Mouse (Mus musculus) common myeloid progenitor, adult 5-6 weeks (primary cell): ENCODE results near the gene Perm1. TPM values are rescaled to one million over a fixed set of nuclear protein-coding genes. Genes with fewer than 3 reads are reported as not detected.

Experiments
- ATAC-seq: replicated peaks from 2 replicates; pipeline ENCODE4 v1.8.0; 2016; ENCODE audit warnings: low read depth, mild to moderate bottlenecking, moderate TSS enrichment, inconsistent platforms; ENCODE audit not compliant: poor library complexity, severe bottlenecking
- total RNA-seq: library from RNA; stranded (forward); fragments of 200-1000, 187-1606 nt; gene quantifications from 2 replicates; pipeline ENCODE4 v1.2.3, GENCODE M21; 2017

The Perm1 gene
- 0.09 TPM in 1 of 2 replicates, not detected in the other for total RNA-seq

DNA sequence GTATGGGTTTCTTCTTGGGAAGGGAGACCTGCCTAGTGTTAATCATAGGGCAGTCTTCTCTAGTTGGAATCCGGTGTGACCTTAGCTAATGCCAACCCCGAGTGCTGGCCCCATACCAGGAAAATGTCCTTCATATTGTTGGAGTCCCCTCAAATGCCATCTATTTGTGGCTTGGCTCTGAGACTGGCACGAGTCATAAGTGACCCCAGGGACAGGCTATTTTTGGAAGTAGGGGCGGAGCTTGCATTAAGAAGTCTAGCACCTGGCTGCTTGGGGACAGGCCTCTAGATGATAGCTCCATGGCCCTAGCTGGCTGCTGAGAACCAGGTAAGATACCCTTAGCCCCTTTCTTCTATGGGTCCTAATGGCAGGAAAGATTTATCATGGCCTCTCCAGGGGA lies at the start of gene Perm1:
TSS of gene Perm1 (plus strand) at position 220 of the 400 bp plus-strand sequence.
- ATAC-seq = no peak

DNA sequence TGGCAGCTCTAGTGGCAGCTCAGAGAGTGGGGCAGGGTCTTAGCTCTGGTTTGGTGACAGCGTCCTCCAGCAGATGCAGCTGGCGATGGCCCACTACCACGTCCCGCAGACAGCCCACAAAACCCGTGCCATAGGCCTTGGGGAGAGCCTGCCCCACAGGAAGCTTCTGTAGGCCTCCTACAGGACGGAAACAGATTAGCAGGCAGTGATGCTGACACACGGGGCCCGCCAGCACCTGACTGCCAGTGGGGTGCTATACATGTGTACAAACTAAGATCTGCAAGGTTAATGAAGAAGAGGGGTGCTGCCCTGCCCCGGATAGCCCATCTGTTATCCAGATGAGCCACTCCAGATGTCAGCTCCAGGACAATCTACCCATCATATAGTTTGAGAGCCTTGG lies 49.2 kb upstream of the Perm1 start:
- ATAC-seq = peak; percentile 87; the same call in 1 of the 2 replicates

DNA sequence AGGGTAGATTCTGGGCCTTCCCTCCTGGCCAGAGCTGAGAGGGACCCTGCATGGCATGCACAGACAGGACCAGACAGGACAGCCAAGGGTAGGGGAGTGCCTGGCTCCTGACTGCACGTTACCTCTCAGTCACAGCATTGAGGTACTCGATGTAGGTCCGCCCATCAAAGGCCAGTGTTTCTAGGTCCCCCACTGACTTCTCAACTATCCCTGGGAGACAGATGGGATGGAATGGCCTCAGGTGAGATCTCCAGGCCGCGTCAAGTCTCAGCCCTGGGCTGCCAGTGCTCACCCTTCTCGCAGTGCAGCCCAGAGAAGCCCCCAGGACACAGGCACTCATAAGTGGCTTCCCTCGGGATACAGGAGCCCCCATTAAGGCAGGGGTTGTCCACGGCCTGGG lies 47.1 kb upstream of the Perm1 start:
- ATAC-seq = no peak

DNA sequence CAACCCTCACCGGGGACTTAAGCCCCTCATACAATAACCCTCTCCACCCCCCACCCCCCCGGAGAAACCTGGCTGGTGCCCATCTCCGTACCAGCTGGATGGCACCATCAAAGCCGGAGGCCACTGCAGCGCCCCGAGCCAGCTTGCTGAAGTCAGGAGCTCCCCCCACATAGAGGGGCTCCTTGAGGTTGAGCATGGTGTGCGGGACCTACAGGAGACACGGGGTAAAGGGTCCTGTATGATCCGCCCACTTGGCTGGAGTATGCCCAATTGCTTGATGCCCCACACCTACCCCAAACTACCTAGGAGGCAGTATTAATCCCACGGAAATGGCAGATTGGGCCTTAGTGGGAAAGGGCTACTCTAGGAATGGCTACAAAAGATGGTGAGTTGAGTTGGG lies 46.5 kb upstream of the Perm1 start:
- no peak for ATAC-seq

DNA sequence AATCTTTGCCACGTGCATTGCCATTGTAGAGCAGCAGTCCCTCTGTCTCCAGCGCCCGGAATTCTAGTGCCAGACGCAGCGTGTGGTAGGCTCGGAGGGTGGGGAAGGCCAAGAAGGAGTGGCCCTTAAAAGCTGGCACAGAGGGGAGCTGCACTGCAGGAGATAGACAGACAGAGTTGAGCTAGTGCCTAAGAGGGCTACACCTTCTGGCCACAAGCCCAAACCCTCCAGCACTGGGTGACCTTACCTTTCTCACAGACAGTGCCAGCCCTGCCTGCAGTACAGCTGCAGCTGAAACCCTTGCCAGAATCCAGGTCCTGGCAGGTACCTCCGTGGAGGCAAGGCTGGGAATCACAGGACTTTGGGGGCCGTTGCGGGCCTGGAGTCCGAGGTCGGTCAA lies 43.8 kb upstream of the Perm1 start:
- ATAC-seq = no peak

DNA sequence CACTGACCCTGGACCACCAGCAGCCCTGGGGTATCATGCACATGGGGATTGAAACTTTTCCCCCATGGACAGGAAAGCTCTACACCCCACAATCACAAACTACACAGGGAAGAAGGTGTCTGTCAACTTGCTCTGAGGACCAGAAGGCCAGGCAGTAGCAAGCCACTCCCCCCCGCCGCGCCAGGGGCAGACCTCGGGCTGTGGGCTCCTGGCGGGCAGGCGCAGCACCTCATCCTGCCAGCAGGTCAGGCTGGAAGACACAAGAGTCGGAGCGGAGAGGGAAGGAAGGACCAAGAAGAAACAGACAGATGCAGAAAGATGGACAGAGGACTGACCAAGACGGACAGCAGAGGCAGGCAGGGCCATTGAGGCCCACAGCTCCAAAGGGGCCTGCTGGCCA lies 38.0 kb upstream of the Perm1 start:
- ATAC-seq = no peak

DNA sequence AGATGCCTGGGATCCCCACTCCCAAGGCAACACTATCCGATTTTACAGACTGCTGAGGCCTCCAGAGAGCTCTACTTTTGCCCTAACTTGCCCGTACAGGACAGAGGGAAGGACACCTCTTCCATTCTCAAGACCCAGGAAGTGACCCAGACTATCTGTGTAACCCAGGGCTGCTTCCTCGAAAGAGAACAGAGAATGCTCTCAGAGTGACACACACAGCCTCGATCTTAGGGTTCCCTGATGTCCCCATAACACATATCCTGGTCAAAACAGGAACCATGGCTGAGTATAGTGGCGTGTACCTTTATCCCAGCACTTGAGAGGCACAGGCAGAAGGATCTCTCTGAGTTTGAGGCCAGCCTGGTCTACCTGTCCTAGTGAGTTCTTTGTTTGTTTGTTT lies 31.9 kb upstream of the Perm1 start:
- no peak for ATAC-seq

DNA sequence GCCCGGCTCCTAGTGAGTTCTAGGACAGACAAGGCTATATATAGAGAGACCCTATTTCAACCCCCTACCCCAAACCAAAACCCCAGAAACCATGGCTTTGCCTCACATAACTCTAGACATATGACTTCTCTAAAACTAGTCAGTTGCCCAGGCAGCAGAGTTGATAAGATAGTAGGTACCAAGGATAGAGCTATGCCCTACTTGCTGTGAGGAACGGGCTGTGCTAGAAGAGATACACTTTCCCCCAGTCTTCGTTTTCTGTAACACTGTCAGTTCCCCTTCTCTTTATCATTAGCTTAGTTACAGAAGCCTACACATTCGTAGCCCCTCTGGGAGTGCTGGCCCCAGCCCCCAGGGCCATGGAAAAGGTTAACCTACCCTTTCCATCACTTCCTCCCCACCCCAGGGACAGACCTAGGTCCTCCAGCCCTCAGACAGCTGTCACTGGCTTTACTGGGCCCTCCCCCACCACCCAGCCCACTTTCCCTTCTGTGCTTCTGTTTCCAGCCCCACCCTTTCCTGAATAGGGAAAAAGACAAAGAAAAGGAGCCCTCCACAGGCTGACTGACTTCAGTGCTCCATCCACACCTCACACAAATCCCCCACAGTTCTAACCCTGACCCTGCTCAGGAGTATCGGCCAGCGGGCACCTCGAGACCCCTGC lies 31.2 kb upstream of the Perm1 start:
- ATAC-seq = no peak; the same call in 1 of the 2 replicates

DNA sequence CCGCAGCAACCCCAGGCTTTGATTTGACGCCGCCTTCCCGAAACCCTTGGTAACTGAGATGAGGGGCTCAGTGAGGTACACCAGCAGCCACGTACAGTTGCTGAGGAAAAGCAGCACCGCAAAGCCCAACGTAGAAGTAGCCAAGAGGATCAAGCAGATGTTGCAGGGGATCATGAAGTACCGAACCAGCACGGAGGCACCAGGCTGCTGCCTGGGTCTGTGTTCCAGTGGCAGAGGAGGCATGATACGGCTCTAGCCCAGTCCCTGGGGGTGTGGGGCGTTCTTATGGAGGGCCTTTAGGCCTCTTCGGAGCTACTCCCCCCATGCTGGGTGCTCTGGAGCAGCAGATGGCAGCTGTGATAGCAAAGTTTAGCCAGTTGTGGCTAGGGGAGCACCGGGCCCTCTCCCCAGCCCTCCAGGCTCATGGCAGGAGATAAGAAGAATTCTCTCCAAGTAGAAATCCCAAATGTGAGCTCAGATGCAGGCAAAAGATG lies 30.2 kb upstream of the Perm1 start:
- ATAC-seq = peak; percentile 46

DNA sequence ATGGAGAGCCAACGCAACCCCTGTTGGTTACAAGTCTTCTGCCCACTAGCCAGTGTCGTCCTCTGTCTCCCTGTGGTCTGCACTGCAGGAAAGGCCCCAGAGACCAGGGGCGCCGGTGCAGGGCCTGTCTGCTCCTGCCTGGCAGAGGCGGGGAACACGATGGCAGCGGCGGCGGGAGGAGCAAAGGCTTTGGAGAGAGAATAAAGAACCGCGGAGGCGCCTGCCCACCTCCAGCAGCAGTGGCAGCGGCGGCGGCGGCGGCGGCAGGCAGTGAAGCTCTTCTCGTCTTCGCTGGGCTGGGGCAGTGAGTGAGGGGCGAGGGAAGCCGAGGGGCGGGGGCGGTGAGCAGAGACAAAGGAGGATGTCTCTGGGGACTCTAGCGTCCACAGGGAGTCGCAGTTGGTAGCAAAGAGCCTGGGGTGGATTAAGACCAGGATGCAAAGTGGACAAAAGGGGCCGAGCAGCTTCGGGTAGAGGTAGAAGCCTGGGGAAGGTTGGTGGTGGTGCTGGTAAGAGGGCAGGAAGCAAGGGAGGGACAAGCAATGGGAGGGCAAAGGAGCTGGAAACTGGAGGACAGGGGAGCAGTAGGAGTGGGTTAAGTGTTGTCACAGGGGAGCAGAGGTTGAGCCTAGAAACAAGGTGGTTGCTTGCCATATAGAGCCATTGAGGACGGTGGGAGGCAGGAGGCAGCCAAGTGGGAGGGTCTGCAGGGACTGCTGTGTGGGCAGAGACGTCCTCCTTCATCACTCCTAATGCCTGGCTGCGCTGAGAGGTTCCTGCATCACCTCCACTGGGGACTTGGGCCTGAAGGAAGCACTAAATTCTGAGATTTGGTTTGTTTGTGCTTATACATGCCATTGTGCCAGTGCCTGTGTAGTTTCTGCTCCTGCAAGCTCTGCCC lies 29.5 kb upstream of the Perm1 start:
- peak; percentile 63 for ATAC-seq

DNA sequence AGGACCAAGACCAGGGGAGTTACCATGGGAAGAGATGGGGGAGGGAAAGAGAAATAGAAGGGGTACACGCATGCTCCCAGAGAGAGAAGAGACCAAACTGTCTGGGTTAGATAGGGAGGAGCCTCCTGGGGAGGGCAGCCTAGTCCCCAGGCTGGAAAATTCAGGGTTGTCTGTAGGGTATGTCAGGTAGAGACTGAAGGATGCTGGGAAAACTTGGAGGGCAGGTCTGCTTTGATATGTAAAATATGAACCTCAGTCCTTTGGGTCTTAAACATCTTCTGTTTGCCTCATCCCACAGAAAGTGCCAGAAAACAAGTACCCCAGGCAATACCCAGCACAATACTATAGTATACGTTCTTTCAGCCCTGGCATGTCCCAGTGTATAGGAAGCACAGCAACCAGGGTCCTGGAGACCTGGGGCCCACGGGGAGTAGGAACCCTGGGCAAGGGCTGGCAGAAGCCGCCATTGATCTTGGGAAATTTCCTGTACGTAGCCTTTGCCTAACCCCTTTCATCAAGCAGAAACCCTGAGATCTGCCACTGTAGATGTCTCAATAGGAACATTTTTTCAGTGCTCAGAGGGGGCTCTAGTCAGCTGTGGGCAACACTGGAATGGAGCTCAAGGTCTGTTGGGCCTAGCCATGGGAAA lies 27.4 kb upstream of the Perm1 start:
- ATAC-seq = no peak

DNA sequence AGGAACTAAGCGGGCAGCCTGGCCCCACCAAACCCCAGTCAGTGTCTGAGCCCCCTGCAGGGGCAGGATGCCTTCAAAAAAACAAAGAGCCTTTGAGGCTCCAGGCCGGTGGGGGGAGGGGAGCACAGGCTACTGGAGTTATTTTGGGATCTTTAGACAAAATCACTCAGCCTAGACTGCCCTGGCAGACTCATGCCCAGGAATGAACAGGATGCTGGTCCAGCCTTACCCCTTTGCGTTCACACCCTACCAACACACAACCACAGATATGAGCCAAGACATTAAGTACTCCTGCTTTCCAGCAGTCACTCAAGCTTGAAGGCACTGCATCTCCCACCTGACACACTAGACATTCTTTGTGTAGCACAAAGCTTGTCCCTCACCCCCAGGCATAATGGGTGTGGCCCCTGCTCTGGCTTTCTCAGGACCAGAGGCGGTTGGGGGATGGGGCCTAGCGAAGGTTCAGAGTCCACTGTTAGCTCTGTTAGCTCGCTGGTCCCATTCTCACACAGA lies 26.8 kb upstream of the Perm1 start:
- no peak for ATAC-seq

DNA sequence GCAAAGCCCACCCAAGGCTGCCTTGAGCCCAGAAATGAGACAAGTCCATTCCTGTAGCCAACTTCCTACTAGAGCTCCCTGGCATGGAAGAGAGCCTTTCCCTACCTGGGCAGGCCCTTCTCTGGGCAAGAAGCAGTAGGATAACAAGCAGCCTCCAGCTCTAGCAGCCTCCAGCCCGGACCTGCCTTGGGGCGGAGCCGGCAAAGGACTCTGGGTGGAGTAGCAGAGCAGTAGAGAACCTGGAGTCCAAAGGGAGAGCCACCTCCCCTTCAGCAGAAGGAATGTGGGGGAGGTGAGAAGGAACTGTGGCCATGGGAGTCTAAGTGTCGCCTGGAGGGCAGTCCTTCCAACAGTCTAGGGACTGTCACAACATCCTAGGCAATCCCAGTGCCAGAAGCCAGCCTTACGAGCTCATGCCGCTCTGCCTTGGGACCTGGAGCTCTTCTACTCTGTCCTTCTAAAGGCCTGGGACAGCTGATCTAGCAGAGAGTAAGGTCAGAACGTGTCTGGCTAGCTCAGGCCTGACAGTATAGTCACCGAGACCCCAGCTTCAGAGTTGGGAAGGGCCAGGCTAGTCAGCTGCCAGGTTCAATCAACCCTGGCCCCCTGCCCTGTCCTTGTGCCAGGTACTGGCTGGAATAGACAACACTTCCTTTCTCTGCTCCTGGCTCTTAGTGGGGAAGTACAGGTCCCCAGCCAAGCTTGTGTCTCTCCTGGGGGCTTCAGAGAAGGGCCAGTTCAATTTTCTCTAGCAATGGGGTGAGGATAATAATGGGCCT lies 23.1 kb upstream of the Perm1 start:
- no peak for ATAC-seq

DNA sequence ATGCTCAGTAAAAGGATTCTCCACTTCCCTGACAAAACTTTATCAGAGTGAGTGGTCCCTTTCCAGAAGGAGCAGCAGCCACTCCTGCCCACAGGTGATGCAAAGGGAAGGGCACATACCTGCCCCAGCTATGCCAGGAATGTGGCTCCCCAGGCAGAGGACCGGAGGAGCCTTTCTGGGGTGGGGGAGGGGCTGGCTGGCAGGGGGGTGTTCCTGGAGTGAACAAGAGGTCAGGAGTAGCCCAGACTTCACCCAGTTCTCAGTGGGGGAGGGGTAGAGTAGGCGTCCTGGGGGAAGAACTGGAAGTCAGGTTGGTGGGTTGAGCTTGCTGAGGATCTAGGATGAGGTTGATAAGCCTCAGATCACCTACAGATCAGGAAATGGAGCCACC lies 22.5 kb upstream of the Perm1 start:
- no peak for ATAC-seq

DNA sequence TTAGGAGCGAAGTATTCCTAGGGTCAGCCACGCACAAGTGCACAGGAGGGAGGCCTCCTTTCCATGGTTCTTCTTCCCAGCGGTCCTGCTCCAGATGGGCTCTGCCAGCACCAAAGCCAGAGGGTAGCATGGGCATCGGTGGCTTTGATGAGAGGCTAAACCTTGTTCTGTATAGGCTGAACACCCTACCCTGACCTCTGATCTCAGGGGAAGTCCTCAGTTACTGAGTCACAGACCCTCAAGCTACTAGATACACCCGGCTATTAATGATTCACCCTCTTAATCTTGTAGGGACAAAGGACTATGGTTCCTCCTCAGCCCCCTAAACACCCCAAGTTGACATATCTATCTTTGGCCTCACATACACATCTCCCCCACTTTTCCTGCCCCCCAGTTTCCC lies 21.8 kb upstream of the Perm1 start:
- ATAC-seq = no peak

DNA sequence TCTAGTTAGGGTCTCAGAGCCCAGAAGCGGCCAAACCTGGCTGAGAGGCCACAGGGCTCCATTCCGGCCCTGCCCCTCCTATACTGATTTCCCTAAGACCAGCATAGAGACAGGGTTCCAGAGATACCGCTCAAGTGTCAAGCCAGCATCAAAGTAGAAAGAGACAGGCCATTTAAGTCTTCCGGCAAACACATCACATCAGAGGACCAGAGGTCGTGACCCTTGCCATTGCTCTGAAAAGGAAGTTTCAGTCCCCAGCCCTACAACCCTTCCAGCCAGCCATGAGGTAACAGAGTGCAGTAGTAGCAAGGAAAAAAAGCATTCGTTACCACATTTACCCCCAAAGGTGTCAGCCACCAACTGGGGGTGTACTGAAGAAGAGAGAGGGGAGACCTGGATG lies 21.3 kb upstream of the Perm1 start:
- ATAC-seq = no peak

DNA sequence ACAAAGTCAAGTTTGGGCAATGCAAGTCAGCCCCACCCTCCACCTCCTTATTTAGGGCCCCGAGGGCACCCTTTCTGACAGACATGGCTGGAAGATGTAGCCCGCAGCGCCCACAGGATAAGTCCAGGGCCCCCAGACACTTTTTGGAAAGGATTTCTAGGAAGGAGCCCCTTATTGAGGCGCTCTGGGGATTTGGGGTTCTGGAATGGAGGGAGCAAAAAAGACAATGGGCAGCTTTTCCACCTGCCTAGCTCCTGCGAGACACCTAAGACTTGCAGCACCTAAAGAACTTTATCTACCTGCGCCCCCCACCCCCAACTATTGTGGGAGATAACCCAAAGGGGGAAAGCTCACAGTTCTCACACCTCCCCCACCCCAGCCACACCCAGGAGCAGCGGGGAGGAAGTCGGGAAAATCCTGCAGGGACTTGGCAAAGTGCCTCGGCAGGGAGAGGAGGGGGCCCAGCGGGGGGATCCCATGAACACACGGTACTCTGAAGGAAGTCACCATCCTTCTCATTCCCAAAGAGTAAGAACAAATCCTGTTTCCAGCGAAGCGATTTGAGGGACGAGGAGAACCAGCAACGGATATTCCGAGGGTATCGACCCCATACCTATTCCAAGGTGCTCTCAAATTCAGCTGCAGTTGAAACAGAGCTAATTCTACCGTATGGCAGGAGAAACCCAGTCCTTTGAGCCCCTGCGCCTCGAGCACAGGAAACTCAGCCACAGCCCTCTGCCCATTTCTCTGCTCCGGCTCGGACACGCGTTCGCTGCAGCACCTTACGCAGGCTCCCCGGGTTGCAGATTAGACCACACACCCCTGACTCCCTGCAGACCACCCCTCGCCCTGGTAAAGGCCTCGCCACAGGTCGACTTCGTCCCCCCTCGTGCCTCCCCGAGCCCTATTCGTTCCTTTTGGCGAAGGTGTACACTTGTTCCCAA lies 19.5 kb upstream of the Perm1 start:
- ATAC-seq = no peak

DNA sequence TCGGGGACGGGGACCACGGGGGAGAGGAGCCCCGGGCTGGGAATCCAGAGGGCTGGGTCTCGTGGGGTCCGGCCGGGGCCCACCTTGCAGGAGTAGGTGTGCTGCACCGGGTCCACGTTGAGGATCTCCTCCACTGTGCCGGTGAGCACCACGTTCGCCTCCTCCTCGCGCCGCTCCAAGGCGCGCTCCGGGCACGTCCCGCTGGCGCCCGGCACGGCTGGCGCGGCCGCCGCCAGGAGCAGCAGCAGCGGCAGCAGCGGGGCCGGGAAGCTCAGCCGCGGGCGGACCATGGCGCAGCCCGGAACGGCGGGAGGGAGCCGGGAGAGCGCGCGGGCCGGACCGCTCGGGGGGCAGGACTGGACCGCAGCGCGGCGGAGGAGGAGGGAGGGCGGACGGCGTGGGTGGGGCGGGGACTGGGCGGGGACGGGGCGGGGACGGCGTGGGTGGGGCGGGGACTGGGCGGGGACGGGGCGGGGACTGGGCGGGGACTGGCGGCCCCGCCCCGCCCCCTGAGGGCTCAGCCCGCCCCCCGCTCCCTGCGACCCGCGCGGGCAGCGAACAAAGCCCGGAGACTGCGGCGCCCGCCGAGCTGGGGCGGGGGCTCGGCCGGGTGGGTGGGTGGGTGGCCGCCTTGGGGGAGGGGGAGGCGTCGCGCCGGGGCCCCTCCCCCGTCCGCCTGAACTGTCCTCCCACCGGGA lies 18.4 kb upstream of the Perm1 start, which contains the start of gene Agrn:
TSS of gene Agrn (minus strand) at position 358 of the 698 bp plus-strand sequence.
- ATAC-seq = peak; percentile 46
